Comparison of ENCODE assay signal across 9 mouse cellular contexts in the genomic region with DNA sequence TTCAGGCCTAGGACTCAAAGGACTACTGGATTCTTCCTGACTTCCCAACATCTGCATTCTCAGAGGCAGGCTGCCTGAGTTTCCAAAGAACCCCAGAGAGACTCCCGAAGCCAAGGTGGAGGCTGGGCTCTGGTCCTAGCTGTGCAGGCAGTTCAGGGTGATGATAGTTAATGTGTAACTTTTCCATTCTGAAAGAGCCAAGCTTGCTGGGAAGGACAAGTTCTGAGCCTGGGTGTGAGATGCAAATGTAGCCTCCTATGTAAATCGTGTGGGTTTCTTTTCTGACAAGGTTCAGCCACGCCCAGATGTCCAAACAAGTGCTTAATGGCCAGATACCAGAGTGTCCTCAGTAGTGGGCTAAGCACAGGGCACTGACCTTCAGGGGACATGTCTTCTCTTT. TPM values are rescaled to one million over a fixed set of nuclear protein-coding genes. Genes with fewer than 3 reads are reported as not detected.
DNase-seq lines count a peak whose midpoint lies in the region; ATAC-seq lines count a peak whose summit lies in the region.
"Had no signal": no experiment of that assay in that cellular context is flagged by ENCODE, and none has a peak within 500 bp of the region (broad histone marks: within the 10 kb centered on the region; RNA-seq: fewer than 3 reads in every experiment).

No protein-coding gene starts in this region.

- no peak for DNase-seq in heart, embryonic 10.5 days (ENCODE audit: low spot score)
- DNase-seq in heart, postnatal 14 days = no peak
- DNase-seq in spleen, postnatal 36 days (ENCODE audit: low spot score in 2 of 2) = peak; percentile 73 to 82
- DNase-seq in spleen, adult 12 weeks (ENCODE audit: low spot score) = no peak
- DNase-seq in cerebellum, adult 11-12 months = no peak
- no peak for DNase-seq in adipocyte (ENCODE audit: low spot score)
- DNase-seq in cerebellum, adult 9-10 months = no peak
- DNase-seq: midbrain, embryonic 14.5 days had no signal

- H3K36me3 ChIP-seq in heart, embryonic 10.5 days = no peaks in the 10 kb centered on the region
- H3K36me3 ChIP-seq in limb, embryonic 15.5 days = no peaks in the 10 kb centered on the region

- H3K27me3 ChIP-seq in heart, embryonic 10.5 days (ENCODE audit: insufficient read depth, poor library complexity, severe bottlenecking) = no peaks in the 10 kb centered on the region
- no peaks in the 10 kb centered on the region for H3K27me3 ChIP-seq in limb, embryonic 15.5 days

- peak overlapping the region; percentile 76 for H3K27ac ChIP-seq in heart, embryonic 10.5 days
- H3K27ac ChIP-seq in limb, embryonic 15.5 days = peak overlapping the region; percentile 57

- ATAC-seq in limb, embryonic 15.5 days (ENCODE audit: insufficient number of reproducible peaks, low FRiP score, low TSS enrichment, low read depth) = no peak

- H3K4me3 ChIP-seq in heart, embryonic 10.5 days = no peak overlapping the region
- H3K4me3 ChIP-seq in limb, embryonic 15.5 days = no peak overlapping the region

- intact Hi-C loops in heart, postnatal 14 days (cut with DNase I) = no loop called here

- WGBS in heart, embryonic 10.5 days = 61% methylated on average over 3 of the region's 3 CpGs
- 57% methylated on average over 3 of the region's 3 CpGs for WGBS in limb, embryonic 15.5 days

- no peak overlapping the region for H3K9ac ChIP-seq in limb, embryonic 15.5 days

- H3K4me2 ChIP-seq in limb, embryonic 15.5 days = no peak overlapping the region

- peaks cover 47% of the 10 kb centered on the region for H3K4me1 ChIP-seq in heart, embryonic 10.5 days
- H3K4me1 ChIP-seq in limb, embryonic 15.5 days = peaks cover 46% of the 10 kb centered on the region

- no peaks in the 10 kb centered on the region for H3K9me3 ChIP-seq in heart, embryonic 10.5 days
- no peaks in the 10 kb centered on the region for H3K9me3 ChIP-seq in limb, embryonic 15.5 days

RNA-seq across cellular contexts. Expression of a gene that starts 28.5 kb away (rescaled TPM):
- polyA plus RNA-seq in heart, embryonic 10.5 days (2016; fragmentation: Nextera tagmentation; extraction: Ambion mirVana) = 1,013 and 1,650 TPM in 2 replicates
- 100 to 1,000 TPM; 290 to 401 TPM for total RNA-seq in heart, postnatal 14 days (2021)
- 1,783 and 2,088 TPM in 2 replicates for polyA plus RNA-seq in limb, embryonic 15.5 days (2015; fragmentation: Nextera tagmentation; extraction: Ambion mirVana)

Comparison
In these comparisons a context has a peak if more than half of its experiments do, and no peak if none do; other contexts are left out.
1. DNase-seq: peak in spleen, postnatal 36 days (2 of 2); none in heart, embryonic 10.5 days (single experiment), heart, postnatal 14 days (0 of 2), spleen, adult 12 weeks (single experiment), cerebellum, adult 11-12 months (single experiment), adipocyte (single experiment) and cerebellum, adult 9-10 months (single experiment).